Mouse (Mus musculus) layer of hippocampus, postnatal 25 days (tissue): ENCODE results near the gene Lhfpl2. TPM values are rescaled to one million over a fixed set of nuclear protein-coding genes. Genes with fewer than 3 reads are reported as not detected.
"Not testable (repeated sequence)": the region's sequence is repeated elsewhere in the genome, so short reads cannot be mapped to it uniquely, and the experiment has no call there.

Source experiments
- DNase-seq, 2 experiments: peaks; one replicate each; pipeline ENCODE4 v3.0.0; 2022; ENCODE audit warnings: mixed read lengths in 2 of 2, low spot score in 1 of 2; ENCODE audit errors: extremely low spot score in 1 of 2
- total RNA-seq, 2 experiments: library from RNA; stranded (reverse); gene quantifications; 2 replicates each; pipeline ENCODE4 v1.2.3; 2021

Lhfpl2 gene
- 10 to 100 TPM; 32.1 to 39.8 TPM for total RNA-seq

DNA sequence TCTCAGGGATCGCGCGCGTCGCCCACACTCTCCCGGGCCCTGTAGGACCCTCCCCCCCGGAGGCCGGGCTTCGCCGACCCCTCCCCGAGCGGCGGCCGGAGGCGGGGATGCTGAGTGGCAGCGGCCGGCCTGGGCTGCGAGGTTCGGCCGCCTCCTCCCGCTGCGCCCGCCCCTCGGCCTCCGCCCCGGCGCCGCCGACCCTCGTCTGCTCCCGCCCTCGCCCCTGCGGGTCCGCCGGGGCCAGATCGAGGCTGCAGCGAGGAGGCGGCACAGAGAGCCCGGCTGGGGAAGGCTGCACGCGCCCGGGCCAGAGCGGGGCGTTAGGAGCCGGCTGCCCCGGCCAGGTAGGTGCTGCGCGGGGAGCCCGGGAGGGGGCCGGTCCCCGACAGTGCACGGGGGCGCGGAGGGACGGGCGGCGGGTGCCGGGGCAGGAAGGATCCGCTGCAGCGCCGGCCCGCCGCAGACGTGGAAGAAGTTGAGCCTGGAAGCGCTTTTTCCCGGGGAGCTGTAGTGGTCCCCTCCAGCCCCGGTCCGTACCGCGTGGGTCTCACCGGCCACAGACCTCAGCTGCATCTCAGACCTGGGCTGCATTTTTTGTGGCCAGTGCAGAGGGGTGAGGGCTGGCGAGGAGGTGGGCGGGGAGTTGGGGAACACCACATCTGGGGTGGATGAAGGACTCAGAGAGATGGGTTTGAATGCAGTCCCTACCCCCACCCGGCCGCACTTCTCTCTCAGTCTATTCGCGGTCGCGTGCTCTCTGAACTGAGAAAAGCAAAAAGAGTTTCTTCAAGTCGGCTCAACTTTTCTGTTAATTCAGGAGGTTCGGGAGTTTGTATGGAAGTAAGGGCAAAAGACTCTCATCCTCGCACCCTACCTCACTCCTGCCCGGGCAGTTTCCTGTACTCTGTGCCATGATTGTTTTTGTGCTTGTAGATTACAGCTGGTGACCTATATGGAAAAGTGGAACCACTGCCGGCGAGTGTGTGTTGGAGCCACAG lies at the start of gene Lhfpl2:
TSS of gene Lhfpl2 (plus strand) at position 234 of the 998 bp plus-strand sequence.
- DNase-seq, result peak; percentile 12 to 16

DNA sequence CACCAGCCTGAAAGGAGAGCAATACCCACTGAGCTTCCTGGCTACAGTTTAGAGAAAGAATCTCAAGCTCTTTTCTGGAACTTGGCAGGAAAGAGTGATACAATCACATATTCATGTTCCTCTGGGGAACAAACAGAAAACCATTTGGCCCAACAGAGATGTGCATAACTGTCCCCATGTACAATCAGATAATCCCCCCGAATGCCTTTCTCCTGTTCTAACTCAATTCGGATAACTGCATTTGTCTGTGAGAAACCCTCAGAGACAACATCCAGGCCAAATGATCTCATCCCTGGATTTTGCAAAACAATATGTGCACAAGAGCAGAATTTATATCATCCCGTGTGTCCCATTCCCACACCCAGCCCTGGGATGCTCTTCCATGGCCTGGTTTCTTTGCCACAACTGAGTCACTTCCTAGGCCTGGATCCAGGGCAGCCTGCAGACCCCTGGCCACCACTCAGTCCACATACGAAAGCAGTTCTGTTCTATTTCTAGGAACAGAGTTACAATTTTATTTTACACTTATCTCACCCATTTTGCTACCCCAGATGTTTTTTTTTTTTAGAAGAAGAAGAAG lies 45.5 kb upstream of the Lhfpl2 start:
- DNase-seq, result no peak

DNA sequence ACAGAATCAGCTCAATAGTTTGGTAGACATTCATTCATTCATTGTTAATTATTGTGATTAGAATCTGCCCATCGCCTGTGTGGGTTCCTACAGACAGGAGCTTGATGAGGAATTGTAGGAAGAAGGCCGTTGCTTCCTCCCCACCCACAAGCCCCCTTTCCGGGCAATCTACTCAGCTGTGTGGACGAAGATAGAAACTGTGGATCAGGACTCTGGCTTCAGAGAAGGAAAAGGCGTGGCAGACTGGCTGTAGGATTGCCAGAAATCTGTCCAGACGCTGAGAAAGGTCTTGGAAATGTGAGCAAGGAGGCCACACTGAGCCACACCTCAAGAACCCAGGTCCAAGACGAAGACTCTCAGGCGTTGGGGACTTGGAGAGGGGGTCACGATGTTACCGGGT lies 43.6 kb upstream of the Lhfpl2 start:
- DNase-seq, result no peak

DNA sequence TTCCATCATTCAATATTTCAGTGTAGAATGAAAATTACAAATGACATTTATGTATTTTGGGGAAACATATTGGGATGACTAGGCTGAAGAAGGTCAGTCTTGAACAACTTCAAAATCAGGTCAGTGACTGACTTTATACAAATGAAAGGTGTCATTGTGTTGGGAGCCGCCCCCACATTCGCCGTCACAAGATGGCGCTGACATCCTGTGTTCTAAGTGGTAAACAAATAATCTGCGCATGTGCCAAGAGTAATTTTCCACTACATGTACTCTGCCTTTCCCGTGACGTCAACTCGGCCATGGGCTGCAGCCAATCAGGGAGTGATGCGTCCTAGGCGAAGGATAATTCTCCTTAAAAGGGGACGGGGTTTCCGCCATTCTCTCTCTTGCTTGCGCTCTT lies 33.0 kb upstream of the Lhfpl2 start:
- DNase-seq, result not testable (repeated sequence)

DNA sequence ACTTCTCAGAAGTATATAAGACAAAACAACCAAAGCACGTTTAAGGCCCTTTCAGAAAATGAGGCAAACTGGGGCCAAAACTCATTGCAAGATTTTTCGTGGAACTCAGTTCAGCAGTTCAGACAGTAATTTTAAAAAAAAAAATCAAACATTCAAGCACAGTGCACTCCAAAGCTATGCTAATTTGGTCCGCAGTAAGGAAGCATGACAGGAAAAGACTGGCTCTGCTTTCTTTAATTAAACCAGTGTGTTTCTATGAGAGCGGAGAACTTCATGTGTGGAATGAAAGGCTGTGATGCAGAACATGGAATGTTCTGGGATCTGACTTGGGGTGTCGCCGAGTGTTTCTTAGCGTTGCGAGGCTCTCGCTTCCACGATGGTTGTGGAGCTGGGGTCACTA lies 28.4 kb upstream of the Lhfpl2 start:
- DNase-seq, result no peak

DNA sequence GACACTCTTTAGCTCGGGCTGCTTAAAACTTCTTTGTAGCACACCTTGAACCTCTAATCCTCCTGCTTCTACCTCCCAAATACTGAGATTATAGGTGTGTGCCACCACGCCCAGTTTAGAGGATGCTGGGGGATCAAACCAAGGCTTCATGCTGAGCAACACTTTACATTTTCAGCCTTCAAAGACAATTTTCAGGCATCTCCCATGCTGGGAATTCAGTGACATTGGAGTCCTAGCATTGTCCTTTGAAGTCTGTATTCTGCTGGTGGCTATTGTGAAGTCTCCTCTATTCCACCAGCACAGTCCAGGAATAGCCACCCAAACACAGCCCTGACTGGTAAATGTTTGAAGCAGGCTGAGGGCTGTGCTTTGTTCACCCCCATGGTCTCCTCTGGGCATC lies 27.0 kb upstream of the Lhfpl2 start:
- no peak for DNase-seq

DNA sequence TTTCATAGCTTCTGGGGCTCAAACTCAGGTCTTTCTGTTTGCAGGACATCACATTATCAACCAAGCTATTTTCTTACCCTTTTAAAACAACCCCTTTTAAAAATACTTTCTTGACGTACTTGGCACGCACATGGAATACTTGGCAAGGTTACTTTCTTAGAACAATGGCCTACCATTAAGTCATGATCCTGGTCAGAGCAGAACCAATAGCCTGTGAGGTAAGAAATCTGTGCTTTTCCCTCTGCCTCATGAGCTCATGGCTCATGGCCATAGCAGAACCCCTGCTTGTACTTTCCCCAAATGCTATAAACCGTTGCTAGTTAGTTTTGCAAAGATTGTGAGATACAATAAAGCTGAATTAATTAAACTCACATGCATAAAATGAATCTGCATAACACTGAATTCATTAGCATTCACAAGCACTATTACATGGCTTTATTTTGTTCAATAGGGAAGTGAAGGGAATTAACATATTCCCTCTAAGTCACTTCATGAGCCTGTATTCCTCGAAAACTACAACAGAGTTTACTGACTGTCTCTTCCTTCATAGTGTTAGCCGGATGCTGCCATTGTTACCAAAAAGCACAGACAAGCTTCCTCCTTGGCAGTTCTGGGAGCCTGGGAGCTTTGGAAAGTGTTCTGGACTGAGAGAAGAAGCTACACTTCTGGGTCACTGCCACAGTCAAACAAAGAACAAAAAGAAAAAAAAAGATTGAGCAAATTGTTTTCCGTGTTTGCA lies 20.1 kb upstream of the Lhfpl2 start:
- DNase-seq, result no peak

DNA sequence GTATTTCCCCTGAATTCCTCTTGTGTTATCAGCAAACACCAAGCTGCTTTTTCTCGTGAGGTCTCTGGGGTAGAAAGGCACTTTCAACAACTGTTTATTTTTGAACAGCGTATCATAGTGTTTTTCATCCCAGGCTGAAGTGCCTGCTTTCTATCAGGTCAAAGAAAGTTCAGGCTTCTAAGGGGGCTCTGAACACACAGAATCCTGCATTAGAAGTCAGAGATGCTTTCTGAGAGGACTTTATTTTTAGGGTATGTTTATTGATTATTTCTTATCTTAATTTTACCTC lies 19.6 kb upstream of the Lhfpl2 start:
- no peak for DNase-seq

DNA sequence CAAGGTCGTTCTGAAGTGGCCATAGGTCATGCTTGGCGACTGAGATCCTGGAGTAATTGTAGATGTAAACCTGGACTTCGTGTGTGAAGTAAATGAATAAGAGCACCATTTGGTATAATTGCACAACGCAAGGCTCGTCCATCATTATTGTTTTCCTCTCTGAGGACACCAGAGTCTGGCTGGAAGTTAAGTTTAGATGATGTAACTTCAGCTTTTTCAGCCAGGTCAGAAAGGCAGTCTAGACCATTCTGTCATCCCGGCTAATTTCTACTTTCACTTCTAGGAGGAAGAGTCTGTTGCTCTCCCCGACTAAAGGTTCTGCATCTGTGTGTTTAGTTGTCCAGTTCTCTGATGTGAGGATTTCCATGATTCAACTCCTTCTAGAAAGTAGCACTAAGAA lies 7.6 kb upstream of the Lhfpl2 start:
- DNase-seq, result no peak

DNA sequence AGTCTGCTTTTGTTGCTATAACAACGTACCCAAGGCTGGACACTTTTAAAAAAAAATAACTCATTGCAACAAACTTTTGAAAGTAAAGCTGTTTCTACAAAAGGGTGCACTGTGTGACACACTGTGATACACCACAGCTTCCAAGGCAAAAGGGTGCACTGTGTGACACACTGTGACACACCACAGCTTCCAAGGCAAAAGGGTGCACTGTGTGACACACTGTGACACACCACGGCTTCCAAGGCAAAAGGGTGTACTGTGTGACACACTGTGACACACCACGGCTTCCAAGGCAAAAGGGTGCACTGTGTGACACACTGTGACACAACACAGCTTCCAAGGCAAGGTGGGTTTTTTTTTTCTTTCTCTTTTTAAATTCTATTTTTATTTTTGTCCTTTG lies 6.8 kb upstream of the Lhfpl2 start:
- no peak for DNase-seq

DNA sequence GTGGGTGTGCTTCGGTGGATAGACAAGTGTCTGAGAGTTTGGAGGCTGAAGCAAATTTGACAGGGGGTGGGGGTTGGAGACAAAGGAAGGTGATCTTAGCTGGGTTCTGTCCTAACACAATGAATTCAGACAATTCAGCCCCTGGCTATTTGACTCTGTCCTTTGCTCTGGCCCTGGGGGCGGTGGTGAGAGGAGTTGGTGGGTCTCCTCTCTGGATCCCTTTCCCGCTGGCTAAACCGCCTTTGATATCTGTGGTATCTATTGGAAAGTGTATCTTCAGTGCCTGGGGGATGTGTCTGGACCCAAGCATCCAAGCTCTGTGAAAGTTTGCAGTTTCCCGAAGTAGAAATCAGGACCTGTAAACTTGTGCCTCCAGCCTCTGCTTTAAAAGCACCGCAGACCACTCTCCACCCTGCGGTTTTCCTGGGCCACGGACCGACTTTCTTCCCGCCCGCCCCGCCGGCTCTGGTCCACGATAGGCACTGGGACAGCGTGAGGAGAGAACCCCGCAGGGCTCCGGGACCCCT lies 497 bp upstream of the Lhfpl2 start:
- DNase-seq, result no peak

DNA sequence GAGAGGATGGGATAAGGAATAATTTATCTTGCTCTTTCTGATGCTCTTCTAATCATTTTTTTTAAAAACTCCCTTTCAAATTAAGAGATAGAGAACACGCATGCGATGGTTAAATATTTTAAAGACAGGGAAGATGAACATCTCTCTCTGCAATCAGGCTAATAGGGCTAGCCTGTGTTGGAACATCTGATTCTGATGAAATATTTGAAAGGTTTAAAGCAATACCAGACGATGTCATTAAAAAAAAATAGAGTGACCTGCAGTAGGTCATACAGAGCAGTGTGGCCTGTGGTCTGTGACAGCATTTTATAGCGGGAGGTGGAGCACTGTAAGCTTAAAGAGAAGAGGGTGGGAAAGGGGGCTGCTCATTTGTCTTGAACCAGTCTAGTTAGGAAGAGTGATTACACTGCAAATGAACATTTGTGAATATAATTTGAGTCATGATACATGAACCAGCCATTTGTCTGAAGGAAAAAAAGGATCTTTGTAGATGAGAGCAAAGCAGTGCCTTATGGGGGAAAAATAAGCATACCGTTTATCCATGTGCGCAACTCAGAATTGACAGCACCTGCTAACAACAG lies 1.1 kb downstream of the Lhfpl2 start:
- no peak for DNase-seq

DNA sequence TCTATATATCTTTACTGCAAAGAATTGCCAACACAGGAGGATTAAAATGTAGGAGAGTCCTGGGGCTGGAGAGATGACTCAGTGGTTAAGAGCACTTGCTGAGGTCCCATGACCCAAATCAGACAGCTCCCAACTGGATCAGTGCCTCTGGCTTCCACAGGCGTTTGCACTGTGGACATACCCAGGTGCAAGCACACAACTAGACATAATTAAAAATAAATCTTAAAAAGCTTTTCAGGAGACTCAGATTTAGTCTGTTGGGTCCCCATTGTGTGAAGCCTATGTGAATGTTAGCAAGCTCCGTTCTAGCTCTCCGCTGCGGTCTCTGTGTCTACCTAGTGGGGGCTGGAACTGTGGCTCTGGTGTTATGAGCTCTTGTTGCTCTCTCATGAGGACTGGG lies 1.8 kb downstream of the Lhfpl2 start:
- no peak for DNase-seq

DNA sequence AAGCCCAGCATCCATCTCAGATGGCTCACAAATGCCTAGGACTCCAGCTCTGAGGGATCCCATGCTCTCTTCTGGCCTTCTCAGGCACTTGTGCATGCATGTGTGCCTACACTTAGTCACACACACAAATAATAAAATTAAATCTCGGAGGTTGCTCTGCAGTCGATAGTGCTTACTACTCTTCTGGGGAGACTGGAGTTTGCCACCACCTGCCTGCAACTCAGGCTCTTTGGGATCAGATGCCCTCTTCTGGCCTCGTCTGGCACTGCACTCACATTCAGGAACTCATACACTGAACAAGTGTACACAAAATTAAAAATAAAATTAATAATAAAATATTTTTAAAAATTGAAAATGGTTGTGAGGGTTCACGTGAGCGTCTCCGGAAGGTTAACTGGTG lies 2.2 kb downstream of the Lhfpl2 start:
- DNase-seq, result peak in 1 of 2 experiments; percentile 42

DNA sequence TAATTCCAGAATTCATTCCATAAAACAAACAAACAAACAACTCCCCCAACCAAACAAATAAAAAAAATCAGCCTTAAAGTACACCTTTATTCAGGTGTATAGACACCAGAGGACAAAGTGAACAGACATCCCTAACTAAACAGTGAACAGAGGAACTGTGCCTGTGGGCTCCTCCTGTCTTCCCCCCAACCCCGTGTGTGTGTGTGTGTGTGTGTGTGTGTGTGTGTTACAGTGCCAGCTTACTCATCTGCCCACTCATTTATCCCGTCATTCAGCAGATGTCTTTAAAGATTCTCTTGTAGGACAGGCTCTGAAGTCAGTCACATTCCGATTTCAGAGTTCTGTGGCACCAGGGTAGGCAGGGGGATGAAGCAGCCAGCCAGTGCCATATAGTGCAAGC lies 2.9 kb downstream of the Lhfpl2 start:
- no peak for DNase-seq

DNA sequence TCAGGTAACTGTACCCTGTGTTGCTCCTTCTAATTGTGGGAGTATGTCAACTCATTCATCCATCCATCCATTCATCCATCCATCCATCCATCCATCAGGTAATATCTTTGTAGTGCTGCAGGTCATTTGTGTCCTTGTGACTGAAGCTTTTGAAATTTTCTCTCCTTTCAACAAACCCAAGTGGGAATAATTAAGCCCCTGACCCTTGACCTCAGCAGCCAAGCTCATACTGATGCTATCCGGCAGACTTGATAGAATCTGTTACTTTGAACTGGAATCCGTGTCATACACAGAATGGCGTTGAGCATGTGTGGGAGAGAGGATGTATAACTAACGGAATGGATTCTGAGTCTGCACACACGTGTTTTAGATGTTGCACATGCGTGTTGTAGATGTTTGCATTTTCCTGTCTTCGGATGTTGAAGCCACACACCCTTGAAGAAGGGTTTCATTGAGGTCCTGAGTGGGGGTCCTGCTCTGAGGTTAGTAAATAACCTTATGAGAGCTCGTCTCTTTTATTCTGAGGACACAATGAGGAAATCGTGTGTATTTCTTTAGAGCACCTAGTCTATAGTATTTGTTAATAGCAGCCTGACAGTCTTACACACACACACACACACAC lies 3.8 kb downstream of the Lhfpl2 start:
- DNase-seq, result no peak

DNA sequence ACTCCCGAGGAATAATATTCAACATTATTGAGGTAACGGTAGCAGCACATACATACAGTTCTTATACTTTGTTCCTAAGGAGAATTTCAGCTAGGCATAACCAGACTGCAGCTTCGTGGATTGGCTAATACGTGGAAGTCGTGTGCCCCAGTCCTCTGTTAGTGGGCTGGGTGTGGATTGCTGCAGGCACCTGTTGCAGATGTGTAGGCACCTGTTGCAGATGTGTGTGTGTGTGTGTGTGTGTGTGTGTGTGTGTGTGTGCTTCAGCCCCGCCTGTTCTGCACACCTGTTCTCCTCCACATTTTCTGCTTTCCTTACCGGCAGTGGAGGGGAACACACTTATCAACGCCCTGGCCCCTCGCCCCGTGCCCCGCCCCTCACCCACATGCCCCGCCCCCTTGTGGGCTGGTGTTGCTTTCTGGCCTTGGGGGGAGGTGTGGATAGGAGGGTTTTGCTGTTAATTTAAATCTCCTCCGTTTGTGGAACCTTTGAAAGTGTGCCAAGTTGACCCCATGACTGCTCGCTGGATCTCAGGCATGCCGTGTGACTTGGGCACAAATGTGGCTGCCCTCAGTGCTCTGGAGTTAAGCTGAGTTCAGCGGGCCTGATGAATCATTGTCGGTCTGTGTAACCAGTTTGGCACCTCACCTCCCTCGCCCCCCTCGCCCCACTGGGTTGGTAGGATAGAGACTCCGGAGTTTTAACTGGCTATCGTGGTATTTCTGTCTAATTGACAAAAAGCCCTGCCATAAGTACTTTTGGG lies 4.9 kb downstream of the Lhfpl2 start:
- DNase-seq, result no peak

DNA sequence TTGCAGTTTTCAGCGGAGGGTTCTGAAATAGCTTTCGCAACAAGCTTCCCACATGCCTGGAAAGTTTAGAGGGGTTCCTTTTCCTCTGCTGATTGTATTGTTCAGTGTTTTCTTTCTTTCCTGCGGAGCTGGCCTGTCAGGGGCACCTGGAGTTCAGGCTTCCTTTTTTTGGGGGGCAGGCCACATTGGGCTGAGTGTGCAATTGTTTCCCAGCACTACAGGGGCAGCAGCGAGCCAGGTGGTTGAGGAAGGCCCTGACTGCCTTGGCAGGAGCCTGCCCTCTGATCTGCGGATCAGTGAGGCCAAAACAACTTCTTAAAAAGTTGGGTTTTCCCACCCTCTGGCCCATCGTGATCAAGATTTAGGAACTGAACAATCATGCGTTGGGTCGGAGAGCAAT lies 5.6 kb downstream of the Lhfpl2 start:
- DNase-seq, result no peak

DNA sequence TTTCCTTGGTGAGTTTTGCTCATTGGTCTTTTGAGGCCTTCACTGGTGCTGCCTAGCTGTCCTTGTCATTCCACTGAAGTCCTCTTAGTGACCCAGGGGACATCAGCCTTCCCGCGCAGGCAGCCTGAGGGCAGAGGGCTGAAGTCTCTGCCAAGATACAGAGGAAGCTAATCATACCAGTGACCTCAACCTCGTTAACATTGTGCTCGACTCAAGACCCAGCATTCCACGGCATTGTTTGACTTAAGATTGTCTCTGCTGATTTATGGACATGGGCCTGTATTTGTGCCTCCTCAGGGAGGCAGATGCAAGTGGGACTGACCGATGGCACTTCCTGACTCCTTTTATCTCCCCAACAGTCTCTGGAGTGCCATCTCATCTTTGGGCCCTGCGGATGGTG lies 7.0 kb downstream of the Lhfpl2 start:
- no peak for DNase-seq
